Mouse (Mus musculus) G1E-ER4 (cell line): ENCODE results near the gene Tspan18. TPM values are rescaled to one million over a fixed set of nuclear protein-coding genes. Genes with fewer than 3 reads are reported as not detected.

Source experiments
- GATA1 ChIP-seq: IDR thresholded peaks from one replicate; pipeline ENCODE4 v1.8.0; 2012; ENCODE audit warnings: low read length, inconsistent platforms
- polyA plus RNA-seq: library from polyadenylated mRNA; stranded (reverse); fragments of >175 nt; gene quantifications from 2 replicates; pipeline ENCODE4 v1.2.3, GENCODE M21; 2012

Tspan18 gene
- polyA plus RNA-seq, 1 experiment, result 0.97 TPM

- no peak for TF ChIP-seq GATA1
Observed at GRCm38 (mm10) chr2:93226606-93227595, 107.4 kb downstream of the Tspan18 start.

GRCm38 (mm10) chr2:93223463-93223862 is 110.8 kb downstream of the Tspan18 start:
- TF ChIP-seq GATA1, result no peak

GRCm38 (mm10) chr2:93220447-93220846 is 113.9 kb downstream of the Tspan18 start:
- no peak for TF ChIP-seq GATA1

- no peak for TF ChIP-seq GATA1
Observed at GRCm38 (mm10) chr2:93219576-93219975, 114.7 kb downstream of the Tspan18 start.

GRCm38 (mm10) chr2:93218353-93218990 is 115.8 kb downstream of the Tspan18 start:
- no peak for TF ChIP-seq GATA1

GRCm38 (mm10) chr2:93217015-93217414 is 117.3 kb downstream of the Tspan18 start:
- no peak for TF ChIP-seq GATA1

GRCm38 (mm10) chr2:93215790-93216189 is 118.5 kb downstream of the Tspan18 start:
- no peak for TF ChIP-seq GATA1

- no peak for TF ChIP-seq GATA1
Observed at GRCm38 (mm10) chr2:93214192-93214591, 120.1 kb downstream of the Tspan18 start.

- TF ChIP-seq GATA1, result no peak
Observed at GRCm38 (mm10) chr2:93212865-93213264, 121.4 kb downstream of the Tspan18 start.

- TF ChIP-seq GATA1, result no peak
Observed at GRCm38 (mm10) chr2:93212386-93212785, 121.9 kb downstream of the Tspan18 start.

- TF ChIP-seq GATA1, result no peak
Observed at GRCm38 (mm10) chr2:93206126-93206525, 128.2 kb downstream of the Tspan18 start.

GRCm38 (mm10) chr2:93204571-93204970 is 129.7 kb downstream of the Tspan18 start:
- no peak for TF ChIP-seq GATA1

GRCm38 (mm10) chr2:93203682-93204081 is 130.6 kb downstream of the Tspan18 start:
- TF ChIP-seq GATA1, result no peak

GRCm38 (mm10) chr2:93202782-93203181 is 131.5 kb downstream of the Tspan18 start:
- no peak for TF ChIP-seq GATA1

- TF ChIP-seq GATA1, result no peak
Observed at GRCm38 (mm10) chr2:93201997-93202396, 132.3 kb downstream of the Tspan18 start.

- TF ChIP-seq GATA1, result no peak
Observed at GRCm38 (mm10) chr2:93200681-93201340, 133.5 kb downstream of the Tspan18 start.
